Mouse (Mus musculus) kidney, adult 18-20 months (tissue): ENCODE data around the gene Sowahb.

Experiments
- DNase-seq: peaks from one replicate; pipeline ENCODE4 v3.0.0; 2021

The Sowahb gene

GRCm38 (mm10) chr5:93000774-93001757, 43.8 kb downstream of the Sowahb start:
- no peak for DNase-seq

- no peak for DNase-seq
These were observed 44.8 kb downstream of the Sowahb start for GRCm38 (mm10) chr5:93000060-93000459.

GRCm38 (mm10) chr5:92998494-92999016, 46.3 kb downstream of the Sowahb start:
- no peak for DNase-seq

- DNase-seq: no peak
These were observed 47.2 kb downstream of the Sowahb start for GRCm38 (mm10) chr5:92997428-92998120.

GRCm38 (mm10) chr5:92994861-92995260, 50.0 kb downstream of the Sowahb start:
- DNase-seq: no peak

- DNase-seq: no peak
These were observed 50.5 kb downstream of the Sowahb start for GRCm38 (mm10) chr5:92994309-92994708.

GRCm38 (mm10) chr5:92992106-92992505, 52.7 kb downstream of the Sowahb start:
- DNase-seq: no peak
